Mouse (Mus musculus): Measurements from ENCODE around the gene Paqr7. TPM values are rescaled to one million over a fixed set of nuclear protein-coding genes. Genes with fewer than 3 reads are reported as not detected.

Paqr7 gene
- 10 to 100 TPM; 50.0 to 51.9 TPM for total RNA-seq (2021)
- long read RNA-seq, transcript Paqr7-205 (3 exons, 890 nt), result minor isoform, 11 of 63 reads
- long read RNA-seq, transcript Paqr7-201 (2 exons, 2,351 nt), result major isoform, 25 of 63 reads
- long read RNA-seq, partial matches to known transcripts, result 24 of 63 reads
- long read RNA-seq, other reads (novel, unspliced or antisense), result 2 of 63 reads

DNA sequence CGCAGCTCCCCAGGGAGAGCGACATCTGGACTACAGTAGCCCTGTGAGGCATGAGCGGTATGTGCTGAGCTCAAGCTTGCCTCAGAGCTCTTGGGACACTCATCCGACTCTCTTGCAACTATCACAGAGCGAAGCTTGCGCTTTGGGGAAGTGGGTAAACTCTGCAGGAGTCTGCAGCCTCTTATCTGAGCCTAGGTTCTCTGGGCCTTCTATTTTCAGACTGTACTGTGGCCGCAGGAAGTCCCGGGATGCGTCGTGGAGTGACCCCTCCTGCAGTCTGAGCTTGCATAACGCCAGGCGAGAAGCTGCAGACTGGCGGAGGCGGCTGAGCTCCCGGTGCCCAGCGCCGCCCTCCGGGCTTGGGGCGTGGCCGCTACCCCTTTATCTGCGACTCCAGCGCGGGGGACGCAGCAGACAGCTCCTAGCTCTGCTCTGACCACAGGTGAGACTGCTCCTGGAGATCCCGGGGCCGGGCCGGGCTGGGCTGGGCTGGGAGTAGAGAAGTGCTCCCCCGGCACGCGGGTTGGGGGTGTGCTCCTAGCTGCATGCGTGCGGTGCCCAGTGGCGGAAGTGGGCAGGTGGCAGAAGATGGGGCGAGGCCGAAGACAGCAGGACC, at the start of gene Paqr7:
Gene Paqr7 (plus strand): TSS at position 103 of the 616 bp plus-strand sequence.
- peak; percentile 63 to 79 for DNase-seq (ENCODE audit: low spot score in 2 of 2)

DNA sequence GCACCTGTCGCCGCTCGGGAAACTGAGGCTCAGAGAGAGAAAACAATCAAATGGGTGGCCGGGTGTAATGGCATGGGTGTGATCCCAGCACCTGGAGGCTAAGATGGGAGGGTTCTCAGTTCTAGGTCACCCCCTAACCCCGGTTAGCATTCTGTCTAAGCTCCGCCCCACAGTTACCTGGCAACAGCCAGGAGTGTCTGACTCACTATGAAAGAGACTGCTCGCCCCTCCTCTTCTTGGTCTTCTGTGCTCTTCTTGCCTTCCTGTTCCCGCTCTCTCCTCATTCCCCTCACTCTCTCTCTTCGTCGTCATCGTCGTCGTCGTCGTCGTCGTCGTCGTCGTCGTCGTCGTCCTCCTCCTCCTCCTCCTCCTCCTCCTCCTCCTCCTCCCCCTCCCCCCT, 48.5 kb upstream of the Paqr7 start:
- DNase-seq (ENCODE audit: low spot score in 2 of 2), result no peak

DNA sequence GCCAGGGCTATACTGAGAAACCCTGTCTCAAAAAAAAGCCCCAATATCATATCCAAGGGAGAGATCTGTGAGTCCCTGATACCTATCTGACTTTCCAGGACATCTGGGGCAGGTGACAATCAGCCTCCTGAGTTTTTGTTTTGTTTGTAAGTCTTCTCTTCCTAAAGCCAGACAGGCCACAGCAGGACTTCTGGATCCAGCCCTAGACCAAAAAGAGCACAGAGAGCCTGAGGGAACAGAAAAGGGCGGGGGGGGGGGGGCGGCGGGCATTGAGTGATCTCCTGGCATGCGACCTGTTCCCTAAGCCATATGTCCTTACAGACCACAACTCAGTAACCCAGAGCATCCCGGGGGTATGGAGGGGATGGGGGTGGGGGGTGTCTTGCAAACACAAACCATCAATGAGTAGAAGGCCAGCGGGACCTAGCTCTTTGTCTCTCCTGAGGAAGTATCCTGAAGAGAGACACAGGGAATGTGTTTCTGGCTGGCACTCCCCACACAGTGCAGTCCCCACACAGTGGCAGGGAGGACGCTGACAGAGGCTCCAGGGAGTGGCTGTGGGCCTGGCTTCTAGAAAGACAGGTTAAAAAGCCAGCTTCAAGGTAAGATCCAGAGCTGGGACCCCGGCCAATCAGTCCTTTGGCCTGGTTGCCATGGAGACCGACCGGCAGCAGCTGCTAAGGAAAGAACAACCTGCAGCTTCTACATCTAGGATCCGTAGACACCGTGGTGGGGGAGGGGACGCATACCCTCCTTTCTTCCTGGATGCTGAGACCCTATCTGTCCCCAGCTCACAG, 46.7 kb upstream of the Paqr7 start:
- no peak for DNase-seq (ENCODE audit: low spot score in 2 of 2)

DNA sequence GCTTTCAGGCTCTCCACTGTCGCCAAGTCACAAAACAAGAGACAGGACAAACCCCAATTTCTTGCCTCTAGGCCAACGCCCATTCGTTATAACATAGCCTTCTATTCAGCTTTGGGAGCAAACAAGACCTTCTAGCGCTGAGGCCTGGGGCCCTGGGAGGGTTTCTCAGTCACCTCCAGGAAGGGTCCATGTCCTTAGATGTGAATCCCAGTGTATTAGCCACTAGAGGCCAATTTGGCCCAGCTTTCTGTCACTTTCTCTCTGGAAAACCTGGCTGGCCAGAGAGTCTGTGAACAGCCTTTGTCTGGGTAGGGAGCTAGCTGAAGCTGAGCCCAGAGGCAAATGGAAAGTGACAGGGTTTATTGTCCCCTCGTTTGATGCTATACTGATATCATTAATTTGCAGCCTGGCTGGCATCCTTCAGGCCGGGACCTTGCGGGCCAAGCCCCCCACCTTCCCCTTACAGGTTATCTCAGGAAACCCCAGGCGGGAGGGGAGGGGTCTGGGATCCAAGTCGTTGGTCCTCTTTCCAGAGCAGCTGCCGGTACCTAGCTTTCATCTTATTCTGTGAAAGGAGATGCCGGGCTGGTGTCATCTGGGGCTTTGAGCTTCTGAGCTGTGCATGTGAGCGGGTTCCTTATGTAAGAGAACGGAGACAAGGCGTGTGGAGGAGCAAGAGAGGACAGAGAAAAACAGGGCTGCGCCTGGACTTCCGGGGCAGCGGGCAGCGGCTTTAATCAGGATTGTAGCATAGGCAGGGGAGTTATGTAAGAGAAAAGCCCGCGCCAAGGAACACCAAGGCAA, 45.9 kb upstream of the Paqr7 start:
- DNase-seq (ENCODE audit: low spot score in 2 of 2), result peak; percentile 55 to 63

DNA sequence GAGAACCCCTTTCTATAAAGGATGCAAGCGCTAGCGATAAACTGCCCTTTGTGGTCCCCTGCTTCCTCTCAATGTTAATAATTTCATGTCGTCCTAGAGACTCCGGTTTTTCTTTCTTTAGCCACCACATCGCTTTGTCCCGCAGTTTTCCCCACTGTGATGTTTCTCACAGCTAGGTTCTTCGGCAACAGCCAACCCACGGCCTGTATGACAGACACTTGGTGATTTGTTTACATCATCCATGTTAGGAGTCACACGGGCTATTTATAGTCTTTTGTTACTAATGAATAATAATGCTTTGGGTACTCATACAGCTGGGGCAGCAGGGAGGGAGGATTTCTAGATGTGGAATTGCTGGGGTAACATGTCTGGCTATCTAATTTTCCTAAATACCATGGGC, 45.0 kb upstream of the Paqr7 start:
- no peak for DNase-seq (ENCODE audit: low spot score in 2 of 2)

DNA sequence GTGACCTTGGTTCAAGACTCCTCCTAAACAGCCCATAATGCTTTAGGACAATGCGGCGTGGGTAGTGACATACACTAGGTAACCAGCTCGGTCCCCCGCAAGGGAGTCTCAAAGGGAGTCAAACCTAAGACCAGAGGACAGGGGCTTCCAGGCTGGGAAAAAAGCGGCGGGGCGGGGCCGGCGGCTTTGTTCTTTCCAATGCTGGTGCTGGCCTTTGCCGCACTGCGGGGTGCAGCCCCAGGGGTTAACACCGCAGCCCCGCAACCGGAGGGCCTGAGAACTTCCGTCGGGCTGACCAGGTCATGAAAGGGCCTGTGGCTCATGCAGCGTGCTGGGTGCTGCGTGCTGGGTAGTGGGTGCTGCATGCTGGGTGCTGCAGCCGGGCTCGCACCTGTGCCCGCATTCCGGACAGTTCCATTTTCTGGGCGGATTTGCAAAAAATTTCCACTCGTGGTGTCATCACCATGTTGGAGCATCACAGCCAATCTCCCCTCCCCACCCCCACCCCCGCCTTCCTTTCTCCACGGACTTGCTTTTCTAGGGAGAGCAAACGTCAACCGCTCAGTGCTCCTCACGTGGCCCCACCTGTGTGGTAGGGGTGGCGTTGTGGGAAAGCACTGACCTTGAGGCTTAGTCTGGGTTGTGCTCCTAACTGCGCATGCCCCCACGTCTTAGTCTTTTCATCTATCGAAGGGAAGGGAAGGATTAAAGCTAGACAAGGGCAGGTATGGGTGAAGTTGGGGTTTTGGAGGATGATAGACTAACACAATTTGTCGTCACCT, 42.7 kb upstream of the Paqr7 start:
- DNase-seq (ENCODE audit: low spot score in 2 of 2), result no peak

DNA sequence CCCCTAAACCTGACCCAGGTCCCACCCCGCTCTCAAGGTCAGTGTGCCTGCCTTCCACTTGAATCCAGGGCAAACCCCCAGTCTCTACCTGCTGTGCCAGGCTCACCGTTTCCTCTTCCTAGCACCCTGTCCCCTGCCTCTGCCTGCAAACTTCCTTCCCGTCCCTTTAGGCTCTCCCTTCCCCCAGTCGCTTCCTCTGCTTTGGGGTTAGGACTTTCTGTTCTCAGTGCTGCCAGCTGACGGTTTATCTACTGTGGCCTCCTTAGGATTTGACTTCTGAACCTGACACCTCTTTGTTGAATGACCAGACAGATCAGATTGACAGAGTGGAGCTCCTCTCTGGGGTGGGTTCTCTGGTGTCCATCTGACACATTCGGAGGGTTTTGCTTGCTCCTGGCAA, 41.2 kb upstream of the Paqr7 start:
- no peak for DNase-seq (ENCODE audit: low spot score in 2 of 2)

DNA sequence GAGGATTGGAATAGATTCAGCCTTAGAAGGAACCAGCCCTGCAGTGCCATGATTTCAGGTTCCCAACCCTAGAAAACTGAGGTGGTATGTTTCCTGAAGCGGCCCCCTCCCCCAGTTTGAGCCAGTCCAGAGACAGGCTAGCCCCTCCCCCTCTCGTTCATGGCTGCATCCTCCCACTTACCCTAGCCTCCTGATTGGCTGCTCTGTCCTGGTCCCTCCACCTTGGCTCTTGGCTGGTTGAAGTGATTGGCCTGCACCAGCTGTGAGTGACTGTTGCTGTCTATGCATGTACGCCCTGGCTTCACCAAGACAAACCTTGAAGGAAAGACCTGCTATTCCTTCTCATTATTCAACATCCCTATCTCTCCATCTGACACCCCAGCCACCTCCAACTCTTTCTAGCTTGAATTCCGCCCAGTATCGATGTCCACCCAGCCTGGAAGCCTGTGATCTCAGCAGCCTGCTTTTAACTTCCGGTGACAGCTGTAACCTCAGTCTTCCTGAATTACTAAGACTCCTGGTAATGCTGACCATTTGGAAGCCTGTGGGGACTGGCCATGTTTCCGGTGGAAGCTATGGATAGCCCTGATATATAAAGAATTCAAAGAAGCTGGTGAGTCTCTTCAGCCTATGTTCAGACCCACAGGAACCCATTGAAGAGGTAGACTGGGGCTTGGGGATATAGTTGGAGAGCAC, 39.2 kb upstream of the Paqr7 start:
- no peak for DNase-seq (ENCODE audit: low spot score in 2 of 2)

DNA sequence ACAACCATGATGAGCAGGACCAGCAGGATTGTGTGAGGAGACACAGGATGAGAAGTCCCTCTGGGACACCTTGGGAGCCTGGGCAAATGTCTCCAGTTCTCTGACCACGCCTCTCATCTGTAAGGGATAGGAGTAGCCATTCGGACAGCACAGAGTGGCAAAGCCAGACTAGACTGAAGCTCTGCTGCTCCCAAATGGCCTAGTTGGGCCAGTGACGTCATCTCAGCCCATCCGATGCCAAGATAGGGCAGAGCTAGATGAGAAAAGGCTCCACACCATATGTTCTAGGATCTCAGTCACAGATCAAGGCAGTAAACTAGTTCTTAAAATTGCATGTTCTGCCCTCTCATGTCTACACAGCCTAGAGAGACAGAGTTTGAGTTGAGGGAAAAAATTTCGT, 37.6 kb upstream of the Paqr7 start:
- no peak for DNase-seq (ENCODE audit: low spot score in 2 of 2)

DNA sequence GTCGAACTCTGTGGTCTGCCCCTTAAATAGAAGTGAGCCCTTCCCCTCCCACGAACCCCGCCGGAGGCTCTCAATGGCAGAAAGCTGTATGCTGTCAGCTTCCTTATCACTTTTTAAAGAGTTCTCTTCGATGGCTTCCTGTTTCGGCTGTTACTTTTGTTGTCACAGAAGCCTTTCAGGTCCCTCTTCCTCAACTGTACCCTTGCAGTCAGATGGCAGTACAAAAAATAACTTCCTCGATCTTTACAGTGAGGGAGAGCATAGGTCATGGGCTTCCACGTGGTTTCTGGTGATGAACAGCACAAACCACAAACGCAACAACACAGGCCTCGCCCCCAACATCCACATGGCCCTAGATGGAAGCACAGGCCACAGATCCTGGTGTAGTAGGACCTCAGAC, 36.2 kb upstream of the Paqr7 start:
- no peak for DNase-seq (ENCODE audit: low spot score in 2 of 2)

DNA sequence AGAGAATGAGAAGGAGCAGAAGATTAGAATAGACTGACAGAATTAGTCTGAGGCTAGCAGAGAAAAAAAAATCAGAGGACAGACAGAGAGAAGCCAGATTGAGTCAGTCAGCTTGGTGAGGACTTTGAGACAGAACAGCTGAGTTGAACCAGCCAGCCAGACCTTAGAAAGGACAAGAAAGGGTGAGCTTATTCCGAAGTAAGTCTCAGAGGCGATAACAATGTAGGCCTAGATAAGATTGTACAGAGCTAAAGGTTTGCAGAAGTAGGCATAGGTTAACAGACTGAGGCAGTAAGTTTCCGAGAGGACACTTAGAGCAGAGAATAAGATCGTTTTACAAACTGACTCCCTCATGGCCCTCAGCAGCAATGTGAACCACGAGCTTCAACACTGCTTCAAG, 35.2 kb upstream of the Paqr7 start:
- DNase-seq (ENCODE audit: low spot score in 2 of 2), result no peak

DNA sequence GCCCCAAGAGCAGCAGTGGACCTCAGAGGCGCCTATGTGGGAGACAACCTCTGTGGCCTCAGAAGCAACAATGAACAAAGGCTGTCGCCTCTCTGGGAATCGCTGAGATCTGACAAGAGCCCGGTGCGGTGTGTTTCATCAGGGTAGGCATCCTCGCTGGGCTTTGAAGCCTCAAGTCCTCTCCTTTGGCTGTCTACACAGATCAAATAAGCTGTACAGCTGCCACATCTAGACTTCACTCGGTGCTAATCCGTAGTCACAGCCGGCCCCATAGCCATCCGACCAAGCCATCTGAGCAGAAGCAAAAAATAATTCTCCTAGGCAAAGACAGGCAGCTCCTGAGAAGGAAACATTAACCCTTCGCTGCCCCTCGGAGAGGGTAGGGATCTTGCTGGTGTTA, 30.7 kb upstream of the Paqr7 start:
- no peak for DNase-seq (ENCODE audit: low spot score in 2 of 2)

DNA sequence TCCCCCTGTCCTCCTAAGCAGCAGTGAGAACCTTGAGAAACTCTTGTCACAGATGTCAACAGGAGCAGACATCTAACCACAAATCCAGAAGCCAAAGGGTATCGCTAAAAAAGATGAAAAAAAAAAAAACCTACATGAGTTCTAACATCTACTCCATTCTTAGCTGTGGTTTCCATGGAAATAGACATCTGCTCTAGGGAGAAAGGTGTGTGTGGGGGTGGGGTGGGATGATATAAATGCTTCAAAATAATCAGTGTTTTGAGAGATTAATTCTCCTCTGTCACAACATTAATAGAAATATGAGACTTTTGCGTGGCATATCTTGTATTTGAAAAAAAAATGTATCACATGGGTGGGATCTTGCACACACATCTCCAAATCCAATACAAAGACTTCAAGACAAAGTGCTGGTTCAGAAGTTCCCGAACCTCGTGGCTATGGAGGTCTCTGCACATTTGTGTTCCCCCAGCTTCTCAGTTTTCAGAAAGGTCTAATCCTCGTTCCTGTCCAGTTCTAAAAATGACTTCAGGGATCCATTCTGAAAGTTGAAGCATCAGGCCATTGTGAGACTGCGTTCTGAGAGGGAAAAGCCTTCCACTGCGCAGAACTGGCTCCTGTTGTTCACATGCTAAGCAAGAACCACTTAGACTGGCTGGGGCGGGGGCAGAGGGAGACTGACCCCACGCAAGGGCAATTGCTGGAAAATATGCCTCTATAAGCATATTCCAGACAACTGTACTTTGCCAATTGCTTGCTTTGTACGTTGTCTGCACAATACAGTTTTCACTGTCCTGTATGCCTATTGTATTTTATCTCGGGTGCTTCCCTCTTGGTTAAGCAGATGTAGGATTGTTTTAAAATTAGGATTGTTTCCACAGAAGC, 29.9 kb upstream of the Paqr7 start:
- DNase-seq (ENCODE audit: low spot score in 2 of 2), result no peak

DNA sequence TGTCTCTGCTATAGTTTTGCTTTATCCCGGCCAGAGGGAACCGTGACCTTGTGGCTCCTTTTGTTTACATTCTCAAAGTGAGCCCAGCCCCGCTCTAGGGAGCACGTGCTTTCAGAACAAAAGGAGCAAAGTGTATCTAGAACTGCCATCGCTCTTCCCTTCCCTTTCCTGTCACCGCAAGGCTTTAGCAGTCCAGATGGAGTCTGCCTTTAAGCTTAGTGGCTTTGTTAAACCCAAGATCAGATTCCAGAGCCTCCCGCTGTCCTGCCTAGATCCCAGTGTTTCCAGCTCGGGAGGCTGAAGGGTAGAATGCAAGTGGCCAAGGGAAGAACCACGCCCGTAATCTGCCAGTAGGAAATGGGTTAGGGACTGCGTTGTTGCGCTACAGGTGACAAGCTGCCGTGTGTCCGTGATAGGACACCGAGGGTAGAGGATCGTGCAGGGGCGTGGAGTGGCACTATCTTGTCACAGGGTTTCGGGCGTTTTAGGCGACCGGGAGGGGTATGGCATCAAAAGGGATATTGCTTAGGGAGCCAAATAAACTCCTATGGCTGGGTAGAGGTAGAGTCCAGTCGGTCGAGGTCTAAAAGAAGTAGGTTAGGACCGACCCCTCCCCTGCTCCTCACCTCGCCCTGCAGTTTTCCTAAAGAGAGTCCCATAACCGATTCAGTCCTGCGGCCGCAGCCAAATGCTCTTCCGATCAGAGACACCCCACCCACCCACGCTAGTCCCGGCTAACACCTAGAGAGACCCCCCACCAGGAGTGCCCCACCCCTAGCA, 28.9 kb upstream of the Paqr7 start:
- no peak for DNase-seq (ENCODE audit: low spot score in 2 of 2)

DNA sequence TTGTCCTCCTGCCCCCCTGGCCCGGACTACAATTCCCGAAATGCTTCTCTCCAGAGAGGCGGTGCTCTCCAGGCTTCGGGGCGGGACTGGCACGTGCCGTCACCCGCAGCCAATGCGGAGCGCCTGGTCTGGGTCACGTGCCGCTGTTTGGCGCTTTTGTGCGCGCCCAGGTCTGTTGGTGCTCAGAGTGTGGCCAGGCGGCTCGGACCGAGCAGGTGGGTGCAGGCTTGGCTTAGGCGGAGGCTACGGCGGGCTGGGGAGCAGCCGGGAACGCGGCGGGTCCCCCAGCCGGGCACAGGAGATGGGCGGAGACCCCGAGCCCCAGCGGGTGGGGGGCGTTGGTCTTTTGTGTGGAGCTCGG, 28.3 kb upstream of the Paqr7 start, which contains the start of gene Stmn1:
Gene Stmn1 (plus strand): TSS at position 106 of the 361 bp plus-strand sequence.
- DNase-seq (ENCODE audit: low spot score in 2 of 2), result peak; percentile 92 to 94

DNA sequence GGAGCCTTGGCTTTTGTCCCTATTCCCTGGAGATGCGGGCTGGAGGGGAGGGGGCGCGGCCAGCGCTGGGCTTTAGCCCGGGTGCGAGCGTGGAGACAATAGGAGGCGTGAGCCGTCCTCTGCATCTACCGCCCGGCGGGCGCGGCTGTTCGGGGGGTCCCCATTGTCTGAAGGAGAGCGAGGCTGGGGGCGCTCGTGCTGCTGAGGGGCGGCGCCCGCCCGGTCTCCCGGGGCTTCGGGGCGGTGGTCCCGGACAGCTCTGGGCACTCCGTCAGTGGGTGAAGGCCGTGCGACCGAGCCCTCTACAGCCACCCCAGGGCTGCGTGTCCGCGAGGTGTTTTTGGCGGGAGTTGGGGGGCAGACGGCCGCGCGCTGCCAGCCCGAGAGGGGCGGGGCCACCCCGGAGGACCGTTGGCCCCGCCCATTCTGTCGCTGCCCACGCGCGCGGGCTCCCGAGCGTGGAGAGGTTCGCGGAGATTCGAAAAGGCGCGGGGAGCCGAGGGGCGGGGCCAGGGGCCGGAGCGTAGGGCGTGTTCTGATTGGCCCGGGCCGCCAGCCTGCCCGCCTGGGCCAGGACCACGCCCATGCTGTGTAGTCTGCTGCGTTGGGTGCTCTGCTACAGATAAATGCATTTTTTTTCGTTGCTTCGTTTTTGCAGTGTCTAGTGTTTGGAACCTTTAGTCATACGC, 27.8 kb upstream of the Paqr7 start:
- peak; percentile 94 to 97 for DNase-seq (ENCODE audit: low spot score in 2 of 2)

DNA sequence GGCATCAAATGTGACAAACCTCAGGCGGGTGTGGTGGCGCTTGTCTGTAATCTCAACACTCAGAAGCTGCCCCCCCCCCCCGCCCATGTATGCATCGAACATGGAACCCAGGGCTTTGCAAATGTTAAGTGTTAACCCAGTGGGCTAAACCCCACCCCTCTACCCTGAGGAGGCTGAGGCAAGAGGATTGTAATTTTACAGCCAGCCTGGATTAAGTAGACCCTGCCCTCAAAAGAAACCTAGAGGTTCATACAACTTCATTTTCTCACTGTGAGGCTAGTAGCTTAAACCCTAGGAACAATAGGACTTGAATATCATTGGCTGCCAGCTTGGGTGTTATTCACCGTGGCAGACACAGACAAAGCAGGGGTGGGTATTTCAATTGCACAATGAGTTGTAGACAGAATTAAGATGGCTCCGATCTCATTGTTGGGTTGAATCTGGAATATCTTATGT, 27.1 kb upstream of the Paqr7 start:
- no peak for DNase-seq (ENCODE audit: low spot score in 2 of 2)

DNA sequence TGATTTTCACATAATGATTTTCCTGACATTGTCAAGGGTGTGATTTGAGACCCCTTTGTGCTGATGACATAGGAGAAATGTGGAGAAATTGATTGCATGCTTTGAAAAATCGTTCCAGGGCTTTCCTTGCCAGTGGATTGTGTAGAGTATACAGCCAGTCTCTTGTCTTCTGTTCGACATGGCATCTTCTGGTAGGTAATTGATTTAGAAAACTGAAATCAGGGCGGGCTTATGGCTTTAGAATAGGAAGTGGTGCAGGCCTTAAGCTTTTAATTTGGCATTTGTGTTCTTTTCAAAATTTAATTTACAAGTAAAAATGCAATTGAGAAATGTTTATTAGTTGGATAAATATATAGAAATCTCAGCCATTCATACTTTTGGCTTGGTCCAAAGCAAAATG, 26.5 kb upstream of the Paqr7 start:
- no peak for DNase-seq (ENCODE audit: low spot score in 2 of 2)

Data from layer of hippocampus, postnatal 10 days (tissue).